Mouse (Mus musculus): Measurements from ENCODE around the gene Tor1aip1. TPM values are rescaled to one million over a fixed set of nuclear protein-coding genes. Genes with fewer than 3 reads are reported as not detected.
A peak's percentile ranks its signal among the peaks of the same experiment; 100 is the strongest.

Tor1aip1 gene
- total and polyA plus RNA-seq, 3 experiments: 19.1 to 44.1 (median 39.8) TPM

- peaks cover 20 to 33% of the 10 kb centered on the region in 2 experiments for H3K36me3 ChIP-seq (replicated peaks in 1 of 2; ENCODE audit: control insufficient read depth in 1 of 2, insufficient read depth in 1 of 2, low read length in 1 of 2)
- H3K9me3 ChIP-seq (replicated peaks; ENCODE audit: low read length): no peaks in the 10 kb centered on the region
- H3K4me2 ChIP-seq (ENCODE audit: insufficient read depth, low read depth, poor library complexity, severe bottlenecking): peak within 1 kb of the TSS; percentile 85
- no peaks in the 10 kb centered on the region for H3K27me3 ChIP-seq (replicated peaks)
- dilution Hi-C loops (cut with MboI; ENCODE audit: extremely low pct_ligation_motif_present, extremely low pct_unique_long_range_greater_than_20kb, low sequenced_read_pairs) (no loop called here), in situ Hi-C loops (cut with MboI; ENCODE audit: low pct_ligation_motif_present, low pct_unique_long_range_greater_than_20kb, low sequenced_read_pairs) (no loop called here)
- peak within 1 kb of the TSS; percentile 77 to 90 (median 82) for H3K4me3 ChIP-seq (replicated peaks in 1 of 3; ENCODE audit: low read depth in 2 of 3, low read length in 2 of 3, poor library complexity in 1 of 3)
- H3K9ac ChIP-seq (ENCODE audit: insufficient read depth, low read depth): peak within 1 kb of the TSS; percentile 74
- peaks cover 34% of the 10 kb centered on the region for H3K79me2 ChIP-seq (replicated peaks; ENCODE audit: control insufficient read depth, extremely low read depth, insufficient read depth, poor library complexity, severe bottlenecking)
- peak within 1 kb of the TSS; percentile 97 for H3K27ac ChIP-seq (ENCODE audit: insufficient read depth, low read depth)
- TF ChIP-seq USF1 (IDR thresholded peaks at IDR 0.05; ENCODE audit: low read depth, low read length): no peak
- TF ChIP-seq POLR2AphosphoS2 (IDR thresholded peaks at IDR 0.05; ENCODE audit: low read depth, low read length): no peak
- TF ChIP-seq CHD1 (IDR thresholded peaks at IDR 0.05; ENCODE audit: low read depth, low read length): peak; percentile 74; the same call in 1 of the 2 replicates
- TF ChIP-seq GABPA (IDR thresholded peaks at IDR 0.05; ENCODE audit: insufficient replicate concordance, low read depth, low read length): no peak
- no peak; the same call in 1 of the 2 replicates for TF ChIP-seq NRF1 (IDR thresholded peaks at IDR 0.05; ENCODE audit: low read depth, low read length)
- TF ChIP-seq ZNF384 (IDR thresholded peaks at IDR 0.05; ENCODE audit: low read depth, low read length): peak; percentile 99
- TF ChIP-seq ETS1 (conservative IDR thresholded peaks at IDR 0.05; ENCODE audit: low read depth, low read length): peak; percentile 31; the same call in 1 of the 2 replicates
- no peak for TF ChIP-seq JUND (conservative IDR thresholded peaks at IDR 0.05; ENCODE audit: low read depth, low read length)
- no peak for TF ChIP-seq CTCF (conservative IDR thresholded peaks at IDR 0.05 in 1 of 2, IDR thresholded peaks at IDR 0.05 in 1 of 2; ENCODE audit: low read depth in 2 of 2, low read length in 2 of 2)
- peak; percentile 55; the same call in 1 of the 2 replicates for TF ChIP-seq TBP (conservative IDR thresholded peaks at IDR 0.05; ENCODE audit: low read depth, low read length)
- TF ChIP-seq SMC3 (IDR thresholded peaks at IDR 0.05; ENCODE audit: low read depth, low read length): no peak
- peak; percentile 79 for TF ChIP-seq POLR2A (IDR thresholded peaks at IDR 0.05; ENCODE audit: low read depth, low read length)
- no peak for TF ChIP-seq RAD21 (IDR thresholded peaks at IDR 0.05; ENCODE audit: low read depth, low read length)
- peak; percentile 80 for TF ChIP-seq ZMIZ1 (IDR thresholded peaks at IDR 0.05; ENCODE audit: low read depth, low read length)
- no peak for TF ChIP-seq RCOR1 (conservative IDR thresholded peaks at IDR 0.05; ENCODE audit: low read depth, low read length)
- peak; percentile 63 for TF ChIP-seq EP300 (IDR thresholded peaks at IDR 0.05; ENCODE audit: low read length)
- 0 out of 2 replicates have a peak, but pooled peaks have one; percentile 13 for TF ChIP-seq TCF12 (IDR thresholded peaks at IDR 0.05; ENCODE audit: low read depth, low read length)
- no peak for TF ChIP-seq CHD2 (IDR thresholded peaks at IDR 0.05; ENCODE audit: low read length)
- peak; percentile 47 for TF ChIP-seq MAX (IDR thresholded peaks at IDR 0.05; ENCODE audit: low read length)
- TF ChIP-seq IRF4 (IDR thresholded peaks at IDR 0.05; ENCODE audit: low read depth, low read length): peak; percentile 76
- TF ChIP-seq NELFE (IDR thresholded peaks at IDR 0.05; ENCODE audit: low read depth, low read length): peak; percentile 85
- no peak for TF ChIP-seq BHLHE40 (IDR thresholded peaks at IDR 0.05; ENCODE audit: low read depth, low read length)
- TF ChIP-seq E2F4 (IDR thresholded peaks at IDR 0.05; ENCODE audit: insufficient replicate concordance, low read depth, low read length): 0 out of 2 replicates have a peak, but pooled peaks have one; percentile 65
- TF ChIP-seq KAT2A (IDR thresholded peaks at IDR 0.05; ENCODE audit: insufficient replicate concordance, low read length): no peak
- TF ChIP-seq SIN3A (IDR thresholded peaks at IDR 0.05; ENCODE audit: low read length): peak; percentile 32; the same call in 1 of the 2 replicates
- no peak for TF ChIP-seq MEF2A (IDR thresholded peaks at IDR 0.05; ENCODE audit: borderline replicate concordance, low read depth, low read length)
- no peak for TF ChIP-seq ZKSCAN1 (IDR thresholded peaks at IDR 0.05; ENCODE audit: borderline replicate concordance, low read depth, low read length)
- TF ChIP-seq MAZ (IDR thresholded peaks at IDR 0.05; ENCODE audit: low read depth, low read length): no peak
- no peak for TF ChIP-seq MXI1 (IDR thresholded peaks at IDR 0.05; ENCODE audit: low read depth, low read length)
- peak; percentile 22; the same call in 1 of the 2 replicates for TF ChIP-seq HCFC1 (IDR thresholded peaks at IDR 0.05; ENCODE audit: low read depth, low read length)
- no peak for TF ChIP-seq USF2 (conservative IDR thresholded peaks at IDR 0.05; ENCODE audit: low read depth, low read length)
- TF ChIP-seq MAFK (IDR thresholded peaks at IDR 0.05; ENCODE audit: insufficient replicate concordance, low read length): no peak
- no peak for TF ChIP-seq MYC (IDR thresholded peaks at IDR 0.05; ENCODE audit: low read depth, low read length)
- no peak for TF ChIP-seq JUN (IDR thresholded peaks at IDR 0.05; ENCODE audit: insufficient read depth, low read depth, low read length)
- TF ChIP-seq ELF1 (IDR thresholded peaks at IDR 0.05; ENCODE audit: low read depth, low read length): no peak
- TF ChIP-seq ZC3H11A (IDR thresholded peaks at IDR 0.05; ENCODE audit: low read depth, low read length): no peak
- TF ChIP-seq UBTF (IDR thresholded peaks at IDR 0.05; ENCODE audit: low read depth, low read length): no peak; the same call in 1 of the 2 replicates
- TF ChIP-seq PAX5 (IDR thresholded peaks at IDR 0.05; ENCODE audit: low read length): no peak
- H3K4me1 ChIP-seq (ENCODE audit: control insufficient read depth in 1 of 2, insufficient read depth in 2 of 2): peaks cover 2 to 22% of the 10 kb centered on the region in 2 experiments
- peak; percentile 79 for DNase-seq (ENCODE audit: extremely low read depth)
Observed at GRCm38 (mm10) chr1:156035269-156035929, 881 bp downstream of the Tor1aip1 start, which contains the start of gene Tor1aip2. Gene Tor1aip2, plus strand, starts transcription at chr1:156035403.
